Mouse (Mus musculus): ENCODE measurements at regions not wholly inside any gene's neighbourhood (a gene's known extent, or its start where the extent isn't known, plus 50 kb on each side); places are given as distances from the start of the nearest gene placed in this dataset.
"Not testable (repeated sequence)": the region's sequence is repeated elsewhere in the genome, so short reads cannot be mapped to it uniquely, and the experiment has no call there.

DNA sequence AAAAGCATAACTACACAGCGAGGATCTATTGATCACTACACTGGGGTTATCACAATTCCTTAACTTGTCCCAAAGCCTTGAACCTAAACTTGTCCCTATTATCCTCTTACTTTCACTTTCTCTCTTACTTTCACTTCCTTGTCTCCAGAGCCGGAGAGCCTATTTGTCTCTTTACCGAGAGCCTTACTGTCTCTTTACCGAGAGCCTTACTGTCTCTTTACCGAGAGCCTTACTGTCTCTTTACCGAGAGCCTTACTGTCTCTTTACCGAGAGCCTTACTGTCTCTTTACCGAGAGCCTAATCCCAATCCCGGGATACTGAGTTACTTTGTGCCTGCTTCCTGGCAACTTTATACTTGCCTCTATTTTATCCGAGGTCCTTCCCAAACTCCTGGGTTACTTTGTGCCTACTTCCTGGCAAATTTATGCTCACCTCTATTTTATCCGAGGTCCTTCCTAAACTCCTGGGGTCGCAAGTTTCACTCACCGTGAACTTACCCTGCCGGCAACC lies 335.3 kb upstream of the Ccng1 start:
- intact Hi-C loops (cut with DNase I) = not testable (repeated sequence)
- peak; percentile 15 to 21 for DNase-seq

- DNase-seq = no peak
- intact Hi-C loops (cut with DNase I) = no loop called here
Measured at GRCm38 (mm10) chr11:41063570-41063969, 308.5 kb upstream of the Ccng1 start.

GRCm38 (mm10) chr11:41057796-41058195 lies 302.7 kb upstream of the Ccng1 start:
- intact Hi-C loops (cut with DNase I) = no loop called here
- no peak for DNase-seq

- DNase-seq = no peak
- intact Hi-C loops (cut with DNase I) = no loop called here
Measured at GRCm38 (mm10) chr11:41030018-41030417, 274.9 kb upstream of the Ccng1 start.

GRCm38 (mm10) chr11:41010096-41010495 lies 255.0 kb upstream of the Ccng1 start:
- intact Hi-C loops (cut with DNase I) = no loop called here
- DNase-seq = no peak

DNA sequence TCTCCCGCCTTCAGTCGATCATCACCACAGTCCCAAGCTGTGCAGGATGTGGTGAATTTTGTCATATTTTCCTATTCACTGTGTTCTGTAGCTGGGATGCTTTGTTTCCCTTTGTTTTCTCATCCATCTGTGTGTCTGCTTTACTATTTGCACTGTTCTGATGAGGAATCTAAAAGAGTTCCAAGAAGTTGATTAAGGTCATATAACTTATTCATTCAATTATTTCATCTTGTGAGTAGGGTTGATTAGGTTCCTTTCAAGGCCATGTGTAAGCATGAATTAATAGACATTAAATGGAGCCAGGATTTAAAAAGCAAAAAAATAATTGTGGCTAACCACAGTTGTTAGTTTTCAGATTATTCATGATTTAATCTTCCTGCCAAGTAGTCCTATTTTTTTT lies 217.7 kb upstream of the Ccng1 start:
- intact Hi-C loops (cut with DNase I) = no loop called here
- DNase-seq = no peak

DNA sequence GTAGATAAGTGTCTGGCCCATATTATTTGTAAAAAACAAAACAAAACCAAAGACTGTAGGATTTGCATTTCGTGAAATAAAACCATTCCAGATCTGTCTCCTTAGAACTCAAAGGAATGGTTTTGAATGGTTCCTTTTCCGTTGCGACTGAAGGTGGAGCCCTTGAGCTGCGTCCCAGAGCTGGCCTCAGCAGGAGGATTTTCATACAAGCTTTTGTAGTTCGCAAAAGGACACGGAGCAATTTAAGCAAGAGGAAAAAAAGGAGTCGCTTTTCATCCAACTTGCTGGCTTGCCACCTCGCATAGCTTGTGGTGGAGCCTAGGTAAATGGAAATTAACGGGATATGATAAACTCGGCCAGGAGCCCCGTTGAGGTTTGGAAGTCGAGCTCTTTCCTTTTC lies 172.1 kb upstream of the Ccng1 start:
- intact Hi-C loops (cut with DNase I) = loop anchor here (2.0 to 5.0 kb wide), 2 partner anchors 1140 to 1496 kb away; no protein-coding TSS in a partner anchor
- DNase-seq = peak; percentile 45 to 52

- intact Hi-C loops (cut with DNase I) = no loop called here
- DNase-seq = no peak
Measured at GRCm38 (mm10) chr11:40891485-40891884, 136.4 kb upstream of the Ccng1 start.

- intact Hi-C loops (cut with DNase I) = no loop called here
- no peak for DNase-seq
Measured at GRCm38 (mm10) chr11:40884509-40884908, 129.4 kb upstream of the Ccng1 start.

GRCm38 (mm10) chr11:40879589-40879988 lies 124.5 kb upstream of the Ccng1 start:
- DNase-seq = no peak
- intact Hi-C loops (cut with DNase I) = no loop called here

GRCm38 (mm10) chr11:40873002-40873401 lies 117.9 kb upstream of the Ccng1 start:
- intact Hi-C loops (cut with DNase I) = no loop called here

DNA sequence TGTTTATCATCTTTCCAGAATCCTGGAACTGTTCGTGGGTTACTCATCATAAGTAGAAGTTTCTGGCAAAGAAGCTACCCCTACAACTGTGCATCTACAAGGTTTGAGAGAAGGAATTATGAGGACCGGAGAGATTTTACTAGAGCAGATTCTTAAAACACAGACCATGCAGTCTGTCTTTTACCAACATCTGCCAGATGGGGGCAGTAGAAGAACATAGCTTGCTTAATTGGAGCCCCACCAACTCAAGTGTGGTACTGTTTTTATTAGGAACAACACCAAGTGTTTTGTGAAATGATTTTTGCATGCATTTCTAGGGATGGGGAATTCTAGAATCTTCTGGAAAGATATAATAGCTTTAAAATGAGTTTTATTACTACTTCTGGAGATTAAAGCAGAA lies 110.6 kb upstream of the Ccng1 start:
- intact Hi-C loops (cut with DNase I) = loop anchor here (10.0 kb wide), 2 partner anchors 1199 to 1559 kb away; no protein-coding TSS in a partner anchor
- DNase-seq = peak; percentile 39 to 68

More at GRCm38 (mm10) chr11:40873002-40873401, 117.9 kb upstream of the Ccng1 start:
- no peak for DNase-seq

DNA sequence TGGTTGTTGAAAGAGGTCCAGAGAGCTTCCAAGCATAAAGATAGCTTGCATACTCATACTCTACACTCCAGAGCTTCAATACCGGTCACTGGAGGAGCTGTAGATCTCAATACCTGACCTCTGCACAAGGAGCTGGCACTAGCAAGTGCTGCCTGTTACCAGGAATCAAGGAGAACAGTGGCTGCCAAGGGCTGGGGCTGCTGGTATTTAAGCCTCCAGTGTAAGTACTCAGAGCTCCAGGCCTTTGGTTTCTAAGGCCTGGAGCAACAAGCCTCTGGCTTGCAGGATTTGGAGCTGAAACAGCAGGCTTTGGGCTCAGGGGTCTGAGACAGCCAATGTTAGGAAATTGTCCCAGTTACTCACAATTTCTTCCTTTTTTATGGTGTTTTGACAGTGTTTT lies 96.2 kb upstream of the Ccng1 start:
- intact Hi-C loops (cut with DNase I) = loop anchor here (10.0 kb wide), 1 partner anchor 77 kb away; no protein-coding TSS in a partner anchor
- peak; percentile 26 for DNase-seq

DNA sequence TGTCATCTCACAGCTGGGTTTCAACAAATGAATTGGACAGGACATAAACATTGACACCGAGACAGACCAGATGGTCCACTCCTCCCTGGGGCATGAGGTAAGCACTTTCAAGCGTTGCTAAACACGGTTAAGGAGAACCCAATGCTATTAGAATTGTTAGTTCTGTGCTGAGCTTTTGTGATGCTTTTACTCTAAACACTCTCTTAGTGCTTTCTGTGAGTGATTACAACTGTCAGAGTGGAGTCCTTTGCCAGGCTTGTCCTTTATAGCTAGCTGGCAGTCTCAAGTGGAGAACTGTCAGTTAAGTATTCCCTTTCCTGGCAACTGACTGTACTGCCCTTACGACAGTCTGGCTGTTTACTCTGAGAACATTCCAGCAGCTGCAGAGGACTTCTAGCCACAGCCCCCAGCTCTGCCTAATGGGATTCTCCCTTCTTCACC lies 95.6 kb upstream of the Ccng1 start:
- intact Hi-C loops (cut with DNase I) = loop anchor here (10.0 kb wide), 1 partner anchor 76 kb away; no protein-coding TSS in a partner anchor
- DNase-seq = peak; percentile 22 to 37

DNA sequence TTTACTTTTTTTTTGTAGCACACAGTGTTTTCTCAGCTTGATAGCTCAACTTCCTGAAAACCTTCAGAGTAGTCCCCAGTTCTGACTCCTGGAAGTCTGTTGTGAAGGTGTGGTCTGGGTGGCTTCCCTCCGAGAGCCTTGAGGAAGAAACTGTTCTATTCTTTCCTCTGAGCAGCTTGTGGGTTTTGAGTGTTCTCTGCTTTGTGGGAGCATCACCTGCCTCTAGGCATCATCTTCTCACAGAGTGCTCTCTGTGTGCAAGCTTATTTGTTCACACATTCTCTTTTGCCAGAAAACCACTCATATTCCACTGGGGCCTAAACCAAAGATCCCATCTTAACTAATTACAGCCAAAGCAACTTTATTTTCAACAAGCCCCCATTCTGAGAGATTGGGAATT lies 91.5 kb upstream of the Ccng1 start:
- DNase-seq = no peak
- intact Hi-C loops (cut with DNase I) = no loop called here

GRCm38 (mm10) chr11:40835393-40835792 lies 80.3 kb upstream of the Ccng1 start:
- no peak for DNase-seq
- intact Hi-C loops (cut with DNase I) = no loop called here

Data from heart, postnatal 14 days (tissue).